Mouse (Mus musculus) left cerebral cortex, postnatal 10 days (tissue): Measurements from ENCODE around the gene Tmc2. TPM values are rescaled to one million over a fixed set of nuclear protein-coding genes. Genes with fewer than 3 reads are reported as not detected.
A peak's percentile ranks its signal among the peaks of the same experiment; 100 is the strongest.

Experiments
- DNase-seq, 2 experiments: peaks; one replicate each; pipeline ENCODE4 v3.0.0; 2021 to 2022; ENCODE audit warnings: low spot score in 2 of 2, mixed read lengths in 1 of 2; ENCODE audit errors: extremely low spot score in 1 of 2
- intact Hi-C: fragments of 180-260 bp; cut with DNase I; formaldehyde crosslinking; loops from one replicate; pipeline ENCODE4 v1.15.1; 2025
- total RNA-seq, 2 experiments: library from RNA; stranded (reverse); gene quantifications; 2 replicates each; pipeline ENCODE4 v1.2.3; 2021

The Tmc2 gene
- total RNA-seq, 2 experiments from 2014 or later = not detected

GRCm38 (mm10) chr2:130291434-130291833 lies 96.4 kb downstream of the Tmc2 start:
- peak; percentile 76 to 78 for DNase-seq
- intact Hi-C loops = loop anchor here (5.0 kb wide), 1 partner anchor 121 kb away; no protein-coding TSS in a partner anchor

- intact Hi-C loops = loop anchor here (5.0 kb wide), 1 partner anchor 119 kb away; no protein-coding TSS in a partner anchor
Observed at GRCm38 (mm10) chr2:130293009-130293408, 98.0 kb downstream of the Tmc2 start.

GRCm38 (mm10) chr2:130293486-130293885 lies 98.5 kb downstream of the Tmc2 start:
- no peak for DNase-seq
- intact Hi-C loops = loop anchor here (5.0 kb wide), 1 partner anchor 119 kb away; no protein-coding TSS in a partner anchor

More at GRCm38 (mm10) chr2:130293009-130293408, 98.0 kb downstream of the Tmc2 start:
- DNase-seq = no peak

- DNase-seq = no peak
- intact Hi-C loops = loop anchor here (5.0 kb wide), 1 partner anchor 118 kb away; no protein-coding TSS in a partner anchor
Observed at GRCm38 (mm10) chr2:130294218-130294935, 99.4 kb downstream of the Tmc2 start.

- intact Hi-C loops = loop anchor here (5.0 kb wide), 2 partner anchors 67 to 117 kb away; no protein-coding TSS in a partner anchor
- DNase-seq = peak in 1 of 2 experiments; percentile 78
Observed at GRCm38 (mm10) chr2:130294936-130295277, 99.9 kb downstream of the Tmc2 start, which contains the start of gene Ebf4. Gene Ebf4 (plus strand): TSS chr2:130295169.

- peak in 1 of 2 experiments; percentile 76 for DNase-seq
- intact Hi-C loops = loop anchor here (5.0 kb wide), 1 partner anchor 67 kb away; no protein-coding TSS in a partner anchor
Observed at GRCm38 (mm10) chr2:130295331-130296133, 100.5 kb downstream of the Tmc2 start.

GRCm38 (mm10) chr2:130296134-130296745 lies 101.2 kb downstream of the Tmc2 start:
- no peak for DNase-seq
- intact Hi-C loops = loop anchor here (5.0 kb wide), 1 partner anchor 66 kb away; no protein-coding TSS in a partner anchor

- intact Hi-C loops = loop anchor here (5.0 kb wide), 1 partner anchor 65 kb away; no protein-coding TSS in a partner anchor
Observed at GRCm38 (mm10) chr2:130297580-130297979, 102.6 kb downstream of the Tmc2 start.

GRCm38 (mm10) chr2:130303014-130303413 lies 108.0 kb downstream of the Tmc2 start:
- intact Hi-C loops = no loop called here
- DNase-seq = no peak

More at GRCm38 (mm10) chr2:130297580-130297979, 102.6 kb downstream of the Tmc2 start:
- no peak for DNase-seq

Other genes starting within 250 kb of the Tmc2 start
- gene Tgm3, start 182.8 kb upstream of the Tmc2 start, total RNA-seq = 1 to 10 TPM; 4.3 to 5.1 TPM
- 1 to 10 TPM in 1 of 2 experiments, under 1 TPM in 1; 0.39 to 1.1 TPM for gene Tgm6, start 82.8 kb upstream of the Tmc2 start, total RNA-seq
- gene Snrpb, start 15.8 kb upstream of the Tmc2 start, total RNA-seq = 100 to 1,000 TPM; 108 to 112 TPM
- gene Nop56, start 79.2 kb downstream of the Tmc2 start, total RNA-seq = 100 to 1,000 TPM; 174 to 183 TPM
- gene Idh3b, start 89.4 kb downstream of the Tmc2 start, total RNA-seq = 100 to 1,000 TPM; 210 to 228 TPM
- 10 to 100 TPM; 12.2 to 13.0 TPM for gene Ebf4, start 100.0 kb downstream of the Tmc2 start, total RNA-seq
- gene Cpxm1, start 202.4 kb downstream of the Tmc2 start, total RNA-seq = 10 to 100 TPM; 16.9 to 20.9 TPM
- gene Gm28372, start 210.0 kb downstream of the Tmc2 start, total RNA-seq = not detected
- not detected for gene 1700020A23Rik, start 210.1 kb downstream of the Tmc2 start, total RNA-seq
- not detected for gene Tmem239, start 211.3 kb downstream of the Tmc2 start, total RNA-seq
- 100 to 1,000 TPM in 1 of 2 experiments, 10 to 100 TPM in 1; 83.9 to 105 TPM for gene Vps16, start 229.1 kb downstream of the Tmc2 start, total RNA-seq
- gene Pced1a, start 229.5 kb downstream of the Tmc2 start, total RNA-seq = 10 to 100 TPM; 22.8 to 23.4 TPM